Mouse (Mus musculus): ENCODE data around the gene Masp1. TPM values are rescaled to one million over a fixed set of nuclear protein-coding genes. Genes with fewer than 3 reads are reported as not detected.

Gene Masp1
- polyA plus RNA-seq, 1 experiment = 0.80 TPM

GRCm38 (mm10) chr16:23497440-23497839, 23.2 kb downstream of the Masp1 start:
- H3K36me3 ChIP-seq (ENCODE audit: control insufficient read depth, insufficient read depth, low read length) = no peaks in the 10 kb centered on the region
- H3K4me3 ChIP-seq (ENCODE audit: control insufficient read depth, insufficient read depth, low read length) = no peak overlapping the region
- TF ChIP-seq CTCF (IDR thresholded peaks at IDR 0.05; ENCODE audit: borderline replicate concordance, control insufficient read depth, extremely low read depth, insufficient read depth, low read length, poor library complexity) (no peak), POLR2A (IDR thresholded peaks at IDR 0.05; ENCODE audit: control insufficient read depth, extremely low read depth, insufficient read depth, low read length, poor library complexity) (no peak)
- H3K27me3 ChIP-seq (ENCODE audit: control insufficient read depth, insufficient read depth, low read length) = no peaks in the 10 kb centered on the region
- DNase-seq = no peak
- no peak overlapping the region for H3K27ac ChIP-seq (ENCODE audit: control insufficient read depth, insufficient read depth, low read length)
- WGBS = 68% methylated on average over 3 of the region's 3 CpGs
- no peaks in the 10 kb centered on the region for H3K4me1 ChIP-seq (replicated peaks; ENCODE audit: control insufficient read depth, insufficient read depth, low read length)

GRCm38 (mm10) chr16:23496245-23496924, 24.2 kb downstream of the Masp1 start:
- WGBS = 77% methylated on average over 8 of the region's 8 CpGs
- TF ChIP-seq CTCF (IDR thresholded peaks at IDR 0.05; ENCODE audit: borderline replicate concordance, control insufficient read depth, extremely low read depth, insufficient read depth, low read length, poor library complexity) = no peak
- TF ChIP-seq POLR2A (IDR thresholded peaks at IDR 0.05; ENCODE audit: control insufficient read depth, extremely low read depth, insufficient read depth, low read length, poor library complexity) = no peak
- DNase-seq = no peak
- no peaks in the 10 kb centered on the region for H3K36me3 ChIP-seq (ENCODE audit: control insufficient read depth, insufficient read depth, low read length)
- no peaks in the 10 kb centered on the region for H3K4me1 ChIP-seq (replicated peaks; ENCODE audit: control insufficient read depth, insufficient read depth, low read length)
- no peak overlapping the region for H3K27ac ChIP-seq (ENCODE audit: control insufficient read depth, insufficient read depth, low read length)
- H3K4me3 ChIP-seq (ENCODE audit: control insufficient read depth, insufficient read depth, low read length) = no peak overlapping the region
- no peaks in the 10 kb centered on the region for H3K27me3 ChIP-seq (ENCODE audit: control insufficient read depth, insufficient read depth, low read length)

- Histone ChIP-seq H3K27ac (ENCODE audit: control insufficient read depth, insufficient read depth, low read length) (no peak overlapping the region), H3K4me1 (replicated peaks; ENCODE audit: control insufficient read depth, insufficient read depth, low read length) (no peaks in the 10 kb centered on the region), H3K4me3 (ENCODE audit: control insufficient read depth, insufficient read depth, low read length) (no peak overlapping the region), H3K27me3 (ENCODE audit: control insufficient read depth, insufficient read depth, low read length) (no peaks in the 10 kb centered on the region), H3K36me3 (ENCODE audit: control insufficient read depth, insufficient read depth, low read length) (no peaks in the 10 kb centered on the region)
- no peak for TF ChIP-seq POLR2A (IDR thresholded peaks at IDR 0.05; ENCODE audit: control insufficient read depth, extremely low read depth, insufficient read depth, low read length, poor library complexity)
- 72% methylated on average over 4 of the region's 4 CpGs for WGBS
- DNase-seq = no peak
Measured at GRCm38 (mm10) chr16:23492783-23493182, 27.8 kb downstream of the Masp1 start.

- WGBS = 93% methylated on average over 10 of the region's 10 CpGs
- H3K4me3 ChIP-seq (ENCODE audit: control insufficient read depth, insufficient read depth, low read length) = no peak overlapping the region
Measured at GRCm38 (mm10) chr16:23483292-23483691, 37.3 kb downstream of the Masp1 start.

GRCm38 (mm10) chr16:23482846-23483245, 37.8 kb downstream of the Masp1 start:
- no peaks in the 10 kb centered on the region for H3K36me3 ChIP-seq (ENCODE audit: control insufficient read depth, insufficient read depth, low read length)
- no peak for TF ChIP-seq POLR2A (IDR thresholded peaks at IDR 0.05; ENCODE audit: control insufficient read depth, extremely low read depth, insufficient read depth, low read length, poor library complexity)
- TF ChIP-seq CTCF (IDR thresholded peaks at IDR 0.05; ENCODE audit: borderline replicate concordance, control insufficient read depth, extremely low read depth, insufficient read depth, low read length, poor library complexity) = no peak

More at GRCm38 (mm10) chr16:23483292-23483691, 37.3 kb downstream of the Masp1 start:
- no peak for TF ChIP-seq CTCF (IDR thresholded peaks at IDR 0.05; ENCODE audit: borderline replicate concordance, control insufficient read depth, extremely low read depth, insufficient read depth, low read length, poor library complexity)
- no peak for TF ChIP-seq POLR2A (IDR thresholded peaks at IDR 0.05; ENCODE audit: control insufficient read depth, extremely low read depth, insufficient read depth, low read length, poor library complexity)
- H3K27me3 ChIP-seq (ENCODE audit: control insufficient read depth, insufficient read depth, low read length) = no peaks in the 10 kb centered on the region
- H3K36me3 ChIP-seq (ENCODE audit: control insufficient read depth, insufficient read depth, low read length) = no peaks in the 10 kb centered on the region
- no peak overlapping the region for H3K27ac ChIP-seq (ENCODE audit: control insufficient read depth, insufficient read depth, low read length)
- DNase-seq = no peak
- H3K4me1 ChIP-seq (replicated peaks; ENCODE audit: control insufficient read depth, insufficient read depth, low read length) = no peaks in the 10 kb centered on the region

GRCm38 (mm10) chr16:23482218-23482617, 38.4 kb downstream of the Masp1 start:
- no peak overlapping the region for H3K27ac ChIP-seq (ENCODE audit: control insufficient read depth, insufficient read depth, low read length)
- no peak for DNase-seq
- no peak for TF ChIP-seq CTCF (IDR thresholded peaks at IDR 0.05; ENCODE audit: borderline replicate concordance, control insufficient read depth, extremely low read depth, insufficient read depth, low read length, poor library complexity)
- no peak overlapping the region for H3K4me3 ChIP-seq (ENCODE audit: control insufficient read depth, insufficient read depth, low read length)
- no peaks in the 10 kb centered on the region for H3K36me3 ChIP-seq (ENCODE audit: control insufficient read depth, insufficient read depth, low read length)
- H3K27me3 ChIP-seq (ENCODE audit: control insufficient read depth, insufficient read depth, low read length) = no peaks in the 10 kb centered on the region
- H3K4me1 ChIP-seq (replicated peaks; ENCODE audit: control insufficient read depth, insufficient read depth, low read length) = no peaks in the 10 kb centered on the region
- 93% methylated on average over 3 of the region's 3 CpGs for whole genome bisulfite sequencing

More at GRCm38 (mm10) chr16:23482846-23483245, 37.8 kb downstream of the Masp1 start:
- Histone ChIP-seq H3K4me1 (replicated peaks; ENCODE audit: control insufficient read depth, insufficient read depth, low read length) (no peaks in the 10 kb centered on the region), H3K4me3 (ENCODE audit: control insufficient read depth, insufficient read depth, low read length) (no peak overlapping the region), H3K27me3 (ENCODE audit: control insufficient read depth, insufficient read depth, low read length) (no peaks in the 10 kb centered on the region), H3K27ac (ENCODE audit: control insufficient read depth, insufficient read depth, low read length) (no peak overlapping the region)
- 95% methylated on average over 12 of the region's 12 CpGs for WGBS
- DNase-seq = no peak

Data from thymus, adult 2 months (tissue).